12 mouse cellular contexts compared by ENCODE assay signal in the genomic region with DNA sequence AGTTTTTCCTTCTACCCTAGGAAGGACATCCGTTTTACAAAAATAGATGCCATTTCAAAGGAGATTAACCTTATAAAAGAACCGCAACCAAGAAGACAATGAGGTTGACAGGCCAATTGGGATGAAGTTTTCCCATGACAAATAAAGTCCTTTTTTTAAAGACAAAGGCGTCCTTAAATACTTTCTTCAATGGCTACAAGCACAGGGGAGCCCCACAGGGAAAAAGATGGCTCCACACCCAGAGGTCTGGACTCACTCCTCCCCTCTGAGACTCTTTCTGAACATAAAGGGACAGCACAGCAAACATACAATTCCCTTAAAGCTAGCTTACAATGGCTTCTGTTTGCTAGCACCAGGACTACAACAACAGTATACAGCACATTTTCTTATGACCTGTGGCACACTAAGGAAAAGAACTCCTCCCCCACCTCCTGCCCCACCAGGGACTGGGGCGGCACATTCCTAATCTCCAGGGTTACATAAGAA.
A peak's percentile ranks its signal among the peaks of the same experiment; 100 is the strongest.
DNase-seq lines count a peak whose midpoint lies in the region; ATAC-seq and TF ChIP-seq lines count a peak whose summit lies in the region.
"Had no signal": no experiment of that assay in that cellular context is flagged by ENCODE, and none has a peak within 500 bp of the region (broad histone marks: within the 10 kb centered on the region; RNA-seq: fewer than 3 reads in every experiment).

No protein-coding gene starts in this region.

- no peak for ATAC-seq in forebrain, embryonic 16.5 days

- H3K27me3 ChIP-seq in forebrain, embryonic 10.5 days (ENCODE audit: poor library complexity, severe bottlenecking), result no peaks in the 10 kb centered on the region
- H3K27me3 ChIP-seq in forebrain, embryonic 16.5 days (replicated peaks; ENCODE audit: control insufficient read depth, insufficient read depth, low read length), result no peaks in the 10 kb centered on the region
- H3K27me3 ChIP-seq in liver, adult 2 months (ENCODE audit: control insufficient read depth, insufficient read depth, low read length), result no peaks in the 10 kb centered on the region
- H3K27me3 ChIP-seq: limb, embryonic 15.5 days had no signal

- peaks cover 20% of the 10 kb centered on the region; the same call in 1 of the 2 replicates for H3K79me2 ChIP-seq in liver, adult 2 months (ENCODE audit: control insufficient read depth, insufficient read depth, low read length)

- no peak overlapping the region for H3K9ac ChIP-seq in forebrain, embryonic 16.5 days (replicated peaks; ENCODE audit: low read depth, low read length)
- H3K9ac ChIP-seq in liver, adult 2 months (ENCODE audit: low read depth, low read length), result no peak overlapping the region
- H3K9ac ChIP-seq: limb, embryonic 15.5 days had no signal

- 10% methylated on average over 4 of the region's 4 CpGs for WGBS in forebrain, embryonic 10.5 days
- WGBS in forebrain, embryonic 16.5 days, result 9% methylated on average over 4 of the region's 4 CpGs
- 54% methylated on average over 4 of the region's 4 CpGs for WGBS in liver, adult 2 months

- no peak for TF ChIP-seq CTCF in liver, adult 2 months (IDR thresholded peaks at IDR 0.05; ENCODE audit: low read depth, low read length)

- TF ChIP-seq POLR2A in liver, adult 2 months (IDR thresholded peaks at IDR 0.05; ENCODE audit: extremely low read depth, insufficient read depth, low read length), result no peak

- peaks cover 47% of the 10 kb centered on the region for H3K4me1 ChIP-seq in forebrain, embryonic 10.5 days
- peaks cover 19% of the 10 kb centered on the region for H3K4me1 ChIP-seq in forebrain, embryonic 16.5 days (replicated peaks; ENCODE audit: control insufficient read depth, insufficient read depth, low read length)
- peaks cover 18% of the 10 kb centered on the region for H3K4me1 ChIP-seq in liver, adult 2 months (ENCODE audit: control insufficient read depth, insufficient read depth, low read length)
- peaks cover 28% of the 10 kb centered on the region for H3K4me1 ChIP-seq in brown adipose tissue, adult 24 weeks (ENCODE audit: control insufficient read depth, insufficient read depth, insufficient read length, low read length)

- peak overlapping the region; percentile 63 for H3K27ac ChIP-seq in forebrain, embryonic 10.5 days
- H3K27ac ChIP-seq in forebrain, embryonic 16.5 days (ENCODE audit: low read length), result no peak overlapping the region
- peak overlapping the region; percentile 66 for H3K27ac ChIP-seq in liver, adult 2 months (replicated peaks; ENCODE audit: insufficient read depth, low read depth, low read length)
- H3K27ac ChIP-seq in brown adipose tissue, adult 24 weeks (replicated peaks; ENCODE audit: low read depth, low read length), result peak overlapping the region; percentile 100

- no peaks in the 10 kb centered on the region for H3K36me3 ChIP-seq in forebrain, embryonic 10.5 days (replicated peaks)
- no peaks in the 10 kb centered on the region for H3K36me3 ChIP-seq in forebrain, embryonic 16.5 days (ENCODE audit: control insufficient read depth, insufficient read depth)
- H3K36me3 ChIP-seq in liver, adult 2 months (ENCODE audit: control insufficient read depth, insufficient read depth, low read length), result no peaks in the 10 kb centered on the region
- H3K36me3 ChIP-seq: limb, embryonic 15.5 days had no signal

- H3K4me2 ChIP-seq in forebrain, embryonic 16.5 days (ENCODE audit: low read length), result no peak overlapping the region
- H3K4me2 ChIP-seq: limb, embryonic 15.5 days had no signal

- H3K4me3 ChIP-seq in forebrain, embryonic 10.5 days, result no peak overlapping the region
- H3K4me3 ChIP-seq in forebrain, embryonic 16.5 days (replicated peaks; ENCODE audit: low read length), result no peak overlapping the region
- H3K4me3 ChIP-seq in liver, adult 2 months (ENCODE audit: insufficient read depth, low read depth, low read length), result no peak overlapping the region
- H3K4me3 ChIP-seq in brown adipose tissue, adult 24 weeks (ENCODE audit: insufficient read depth, low read depth, low read length), result no peak overlapping the region
- H3K4me3 ChIP-seq: limb, embryonic 15.5 days; myocyte had no signal

- no peaks in the 10 kb centered on the region for H3K9me3 ChIP-seq in forebrain, embryonic 10.5 days
- H3K9me3 ChIP-seq in forebrain, embryonic 16.5 days (ENCODE audit: control insufficient read depth, low read length), result no peaks in the 10 kb centered on the region
- H3K9me3 ChIP-seq: limb, embryonic 15.5 days had no signal

- peak; percentile 18 for DNase-seq in forebrain, embryonic 10.5 days (ENCODE audit: extremely low spot score, low spot score)
- no peak for DNase-seq in liver, adult 2 months (ENCODE audit: extremely low read depth, low read depth, low spot score)
- DNase-seq in liver, result no peak
- DNase-seq in mesoderm, embryonic 11.5 days (ENCODE audit: low read depth, low spot score), result peak; percentile 40
- DNase-seq in thymus, postnatal 14 days, result no peak
- no peak for DNase-seq in urinary bladder, postnatal 14 days (ENCODE audit: low spot score)
- DNase-seq: B cell, adult 2 months; cerebellum, postnatal 14 days had no signal

Comparison
In these comparisons a context has a peak if more than half of its experiments do, and no peak if none do; other contexts are left out.
1. DNase-seq: peak in forebrain, embryonic 10.5 days (single experiment) and mesoderm, embryonic 11.5 days (single experiment); none in liver, adult 2 months (single experiment), liver (single experiment), thymus, postnatal 14 days (single experiment) and urinary bladder, postnatal 14 days (single experiment).